Mouse (Mus musculus) forebrain, embryonic 11.5 days (tissue): ENCODE results near the gene Ftl1. TPM values are rescaled to one million over a fixed set of nuclear protein-coding genes. Genes with fewer than 3 reads are reported as not detected.
"Not testable (repeated sequence)": the region's sequence is repeated elsewhere in the genome, so short reads cannot be mapped to it uniquely, and the experiment has no call there.

Experiments used
- ATAC-seq: fragments of 200-750 bp; cut with Nextera tagmentation; replicated peaks from 2 replicates; pipeline ENCODE4 v1.8.0; 2017; ENCODE audit warnings: moderate TSS enrichment; ENCODE audit not compliant: low FRiP score
- DNase-seq: peaks from one replicate; pipeline ENCODE4 v3.0.0-alpha.2; 2017; ENCODE audit warnings: low spot score
- H3K27ac ChIP-seq: fragments of 300-500 bp; sonication (generic); 2 replicates; pipeline ENCODE4 v1.5.1; 2014; ENCODE audit warnings: low read depth, low read length
- H3K27me3 ChIP-seq: fragments of 300-500 bp; sonication (generic); 2 replicates; pipeline ENCODE4 v1.6.1; 2014; ENCODE audit warnings: mild to moderate bottlenecking, low read length, mixed read lengths; ENCODE audit not compliant: control insufficient read depth, insufficient read depth
- H3K36me3 ChIP-seq: fragments of 300-500 bp; sonication (generic); 2 replicates; pipeline ENCODE4 v1.6.1; 2014; ENCODE audit warnings: mild to moderate bottlenecking, low read length, moderate library complexity, mixed read lengths; ENCODE audit not compliant: control insufficient read depth, insufficient read depth
- H3K4me1 ChIP-seq: fragments of 300-500 bp; sonication (generic); replicated peaks from 2 replicates; pipeline ENCODE4 v1.6.1; 2014; ENCODE audit warnings: low read length, mixed read lengths; ENCODE audit not compliant: control insufficient read depth, insufficient read depth
- H3K4me2 ChIP-seq: fragments of 300-500 bp; sonication (generic); 2 replicates; pipeline ENCODE4 v1.6.1; 2014; ENCODE audit warnings: low read depth, mild to moderate bottlenecking, low read length, moderate library complexity, mixed read lengths; ENCODE audit not compliant: severe bottlenecking
- H3K4me3 ChIP-seq: fragments of 300-500 bp; sonication (generic); 2 replicates; pipeline ENCODE4 v1.5.1; 2014; ENCODE audit warnings: low read depth, low read length
- H3K9ac ChIP-seq: fragments of 300-500 bp; sonication (generic); 2 replicates; pipeline ENCODE4 v1.6.1; 2014; ENCODE audit warnings: low read length
- H3K9me3 ChIP-seq: fragments of 300-500 bp; sonication (generic); 2 replicates; pipeline ENCODE4 v1.6.1; 2016; ENCODE audit warnings: low read length, mixed read lengths; ENCODE audit not compliant: control insufficient read depth
- WGBS: fragments of 180-500 bp; shearing (Covaris S2); extraction: QIAGEN DNeasy Blood & Tissue Kit; methylation state at CpG from one replicate; pipeline ENCODE4 v1.1.7; 2014; 5-methylcytosine and 5-hydroxymethylcytosine counted together
- polyA plus RNA-seq: library from polyadenylated mRNA; unstranded; fragments of >200 nt; fragmentation: Nextera tagmentation; extraction: Ambion mirVana; gene quantifications from 2 replicates; pipeline ENCODE4 v1.2.1, GENCODE M21; 2014

The Ftl1 gene
- polyA plus RNA-seq, 1 experiment from 2014 or later: 4,947 TPM

DNA sequence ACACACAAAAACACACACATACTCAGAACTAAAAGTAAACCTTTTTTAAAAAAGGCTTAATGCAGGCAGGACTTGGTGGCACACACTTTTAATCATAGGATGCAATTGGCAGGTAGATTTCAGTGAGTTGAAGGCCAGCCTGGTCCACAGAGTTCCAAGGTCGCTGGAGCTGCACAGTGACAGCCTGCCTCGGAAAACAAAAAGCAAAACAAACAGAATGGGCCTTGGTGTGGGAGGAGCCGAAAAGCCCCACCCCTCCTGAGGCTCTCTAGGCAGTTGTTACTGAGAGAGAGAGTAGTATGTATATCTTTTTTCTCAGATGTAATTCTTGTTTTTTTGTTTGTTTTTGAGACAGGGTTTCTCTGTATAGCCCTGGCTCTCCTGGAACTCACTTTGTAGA lies 31.6 kb upstream of the Ftl1 start:
- H3K27ac ChIP-seq: no peak overlapping the region
- DNase-seq (no peak), ATAC-seq (no peak)
- peaks cover 3% of the 10 kb centered on the region; the same call in 1 of the 2 replicates for H3K36me3 ChIP-seq
- H3K4me3 ChIP-seq: no peak overlapping the region
- WGBS: 33% methylated on average over 3 of the region's 3 CpGs
- no peak overlapping the region for H3K4me2 ChIP-seq
- no peak overlapping the region for H3K9ac ChIP-seq
- H3K9me3 ChIP-seq: no peaks in the 10 kb centered on the region
- H3K4me1 ChIP-seq: peaks cover 11% of the 10 kb centered on the region
- H3K27me3 ChIP-seq: no peaks in the 10 kb centered on the region; the same call in 1 of the 2 replicates

- peaks cover 11% of the 10 kb centered on the region for H3K4me1 ChIP-seq
- H3K9me3 ChIP-seq: no peaks in the 10 kb centered on the region
- H3K36me3 ChIP-seq: peaks cover 3% of the 10 kb centered on the region; the same call in 1 of the 2 replicates
- DNase-seq: peak; percentile 63
- no peak overlapping the region for H3K27ac ChIP-seq
- H3K4me2 ChIP-seq: no peak overlapping the region
- no peak overlapping the region for H3K9ac ChIP-seq
- H3K4me3 ChIP-seq: no peak overlapping the region
- ATAC-seq: no peak
- 49% methylated on average over 9 of the region's 9 CpGs for WGBS
- no peaks in the 10 kb centered on the region; the same call in 1 of the 2 replicates for H3K27me3 ChIP-seq
Measured at GRCm38 (mm10) chr7:45490822-45491221, 31.1 kb upstream of the Ftl1 start.

GRCm38 (mm10) chr7:45489578-45489977 lies 29.9 kb upstream of the Ftl1 start:
- no peaks in the 10 kb centered on the region; the same call in 1 of the 2 replicates for H3K27me3 ChIP-seq
- no peak overlapping the region for H3K9ac ChIP-seq
- H3K27ac ChIP-seq: no peak overlapping the region
- no peak overlapping the region for H3K4me2 ChIP-seq
- WGBS: 90% methylated on average over 7 of the region's 7 CpGs
- peaks cover 11% of the 10 kb centered on the region for H3K4me1 ChIP-seq
- DNase-seq (no peak), ATAC-seq (no peak)
- no peaks in the 10 kb centered on the region for H3K9me3 ChIP-seq
- peaks cover 3% of the 10 kb centered on the region; the same call in 1 of the 2 replicates for H3K36me3 ChIP-seq
- no peak overlapping the region for H3K4me3 ChIP-seq

- Histone ChIP-seq H3K4me3 (peak within 1 kb of the TSS; percentile 42), H3K4me2 (peak within 1 kb of the TSS; percentile 71), H3K9me3 (no peaks in the 10 kb centered on the region), H3K9ac (peak within 1 kb of the TSS; percentile 72), H3K4me1 (peaks cover 11% of the 10 kb centered on the region), H3K27ac (peak within 1 kb of the TSS; percentile 41; the same call in 1 of the 2 replicates), H3K36me3 (peaks cover 1% of the 10 kb centered on the region; the same call in 1 of the 2 replicates), H3K27me3 (no peaks in the 10 kb centered on the region; the same call in 1 of the 2 replicates)
- ATAC-seq (peak; percentile 60), DNase-seq (peak; percentile 83)
- WGBS: 8% methylated on average over 38 of the region's 38 CpGs
Measured at GRCm38 (mm10) chr7:45488293-45489204, 28.9 kb upstream of the Ftl1 start, which contains the start of gene Dhdh. Gene Dhdh, minus strand, starts transcription at chr7:45488805.

DNA sequence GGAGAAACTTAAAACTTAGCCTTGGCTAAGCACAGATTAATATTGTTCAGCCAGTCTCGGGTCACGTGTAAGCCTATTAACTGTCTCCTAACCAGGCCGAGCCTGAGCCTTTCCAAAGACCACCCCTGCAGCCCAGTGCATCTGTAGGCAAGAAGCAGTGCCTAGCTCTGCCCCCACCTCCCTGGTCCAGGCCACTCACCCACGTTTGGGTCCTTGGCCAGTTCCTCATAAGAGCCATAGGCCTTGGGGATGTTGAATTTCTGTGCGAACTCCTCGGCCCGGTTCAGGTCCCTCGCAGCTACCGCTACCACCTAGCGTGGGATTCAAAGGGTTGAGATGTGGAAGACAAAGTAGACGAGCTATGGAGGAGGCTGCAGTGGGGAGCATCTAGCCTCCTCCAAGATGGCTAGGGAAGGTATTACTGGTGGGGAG lies 28.2 kb upstream of the Ftl1 start:
- Histone ChIP-seq H3K27ac (0 out of 2 replicates have a peak overlapping the region, but pooled peaks have one; percentile 6), H3K4me2 (peak overlapping the region; percentile 71), H3K27me3 (no peaks in the 10 kb centered on the region; the same call in 1 of the 2 replicates), H3K36me3 (no peaks in the 10 kb centered on the region), H3K4me3 (peak overlapping the region; percentile 42), H3K9ac (peak overlapping the region; percentile 72), H3K9me3 (no peaks in the 10 kb centered on the region), H3K4me1 (peaks cover 11% of the 10 kb centered on the region)
- 19% methylated on average over 11 of the region's 11 CpGs for WGBS
- ATAC-seq (peak; percentile 40), DNase-seq (no peak)

GRCm38 (mm10) chr7:45486761-45487415 lies 27.2 kb upstream of the Ftl1 start, which contains the start of gene Gm45808:
Gene Gm45808, minus strand, starts transcription at chr7:45486811.
- no peaks in the 10 kb centered on the region for H3K9me3 ChIP-seq
- no peak within 1 kb of the TSS for H3K27ac ChIP-seq
- no peak for DNase-seq
- no peak within 1 kb of the TSS for H3K9ac ChIP-seq
- no peaks in the 10 kb centered on the region for H3K36me3 ChIP-seq
- no peak within 1 kb of the TSS for H3K4me3 ChIP-seq
- ATAC-seq: no peak
- 86% methylated on average over 12 of the region's 12 CpGs for WGBS
- peaks cover 11% of the 10 kb centered on the region for H3K4me1 ChIP-seq
- H3K4me2 ChIP-seq: no peak within 1 kb of the TSS; the same call in 1 of the 2 replicates
- H3K27me3 ChIP-seq: no peaks in the 10 kb centered on the region; the same call in 1 of the 2 replicates

DNA sequence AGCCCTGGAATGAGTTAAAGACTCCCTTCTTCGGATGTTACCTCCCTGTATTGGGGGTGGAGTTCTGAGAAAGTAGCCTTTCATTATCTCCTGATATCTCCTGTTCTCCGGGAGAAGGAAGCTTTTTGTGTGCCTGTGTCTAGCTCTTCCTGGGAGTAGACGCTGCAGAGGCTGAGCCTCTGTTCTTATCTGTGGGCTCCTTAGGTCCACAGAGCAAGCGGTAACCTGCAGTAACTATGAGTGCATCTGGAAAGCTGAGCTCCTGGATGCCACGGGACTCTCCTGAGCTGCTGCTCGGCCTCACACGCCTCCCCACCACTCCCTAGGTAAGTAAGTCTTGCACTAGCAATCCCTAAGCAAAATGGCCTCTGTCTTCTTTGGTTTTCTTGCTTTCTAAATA lies 26.5 kb upstream of the Ftl1 start:
- DNase-seq (no peak), ATAC-seq (no peak)
- H3K27ac ChIP-seq: no peak overlapping the region
- H3K36me3 ChIP-seq: no peaks in the 10 kb centered on the region
- H3K9me3 ChIP-seq: no peaks in the 10 kb centered on the region
- H3K27me3 ChIP-seq: no peaks in the 10 kb centered on the region; the same call in 1 of the 2 replicates
- no peak overlapping the region for H3K9ac ChIP-seq
- peaks cover 10% of the 10 kb centered on the region for H3K4me1 ChIP-seq
- H3K4me2 ChIP-seq: no peak overlapping the region
- 85% methylated on average over 7 of the region's 7 CpGs for WGBS
- no peak overlapping the region for H3K4me3 ChIP-seq

DNA sequence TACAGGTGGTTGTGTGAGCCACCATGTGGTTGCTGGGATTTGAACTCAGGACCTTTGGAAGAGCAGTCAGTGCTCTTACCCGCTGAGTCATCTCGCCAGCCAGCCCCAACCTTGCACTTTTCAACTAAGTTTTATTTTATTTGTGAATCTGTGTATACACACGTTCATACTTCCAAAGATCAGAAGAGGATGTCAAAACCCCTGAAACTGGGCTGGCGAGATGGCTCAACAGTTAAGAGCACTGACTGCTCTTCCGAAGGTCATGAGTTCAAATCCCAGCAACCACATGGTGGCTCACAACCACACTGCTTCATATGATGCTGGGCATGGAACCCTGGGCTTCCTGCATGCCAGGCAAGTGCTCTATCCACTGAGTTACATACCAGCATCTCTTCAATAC lies 25.3 kb upstream of the Ftl1 start:
- not testable (repeated sequence) for ATAC-seq, DNase-seq, H3K4me2 ChIP-seq, H3K9ac ChIP-seq, H3K4me1 ChIP-seq, H3K36me3 ChIP-seq, H3K4me3 ChIP-seq, H3K27ac ChIP-seq, H3K9me3 ChIP-seq, H3K27me3 ChIP-seq
- 95% methylated on average over 5 of the region's 5 CpGs for WGBS
